Mouse (Mus musculus) kidney, postnatal 10 days (tissue): ENCODE measurements around the gene Hspa1a.
"Not testable (repeated sequence)": the region's sequence is repeated elsewhere in the genome, so short reads cannot be mapped to it uniquely, and the experiment has no call there.

Experiments used
- DNase-seq: peaks from one replicate; pipeline ENCODE4 v3.0.0; 2021; ENCODE audit warnings: mixed read lengths

Gene Hspa1a

DNA sequence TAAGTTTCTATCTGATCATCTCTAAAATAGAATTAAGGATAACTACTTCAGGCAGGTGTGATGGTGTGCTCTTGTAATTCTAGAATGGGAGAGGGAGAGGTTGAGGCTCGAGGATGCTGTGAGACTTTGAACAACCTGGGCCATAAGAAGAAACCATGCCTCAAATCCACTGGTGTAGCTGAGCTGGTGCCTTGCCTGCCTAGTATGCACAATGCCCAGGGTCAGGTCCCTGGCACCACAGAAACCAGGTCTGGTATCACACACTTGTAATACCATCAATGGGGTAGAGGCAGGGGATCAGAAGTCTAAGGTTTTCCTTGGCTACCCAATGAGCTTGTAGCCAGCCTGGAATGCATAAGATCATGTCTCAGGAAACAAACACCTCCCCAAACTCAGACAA is 9.1 kb downstream of the Hspa1a start:
- DNase-seq, result no peak

DNA sequence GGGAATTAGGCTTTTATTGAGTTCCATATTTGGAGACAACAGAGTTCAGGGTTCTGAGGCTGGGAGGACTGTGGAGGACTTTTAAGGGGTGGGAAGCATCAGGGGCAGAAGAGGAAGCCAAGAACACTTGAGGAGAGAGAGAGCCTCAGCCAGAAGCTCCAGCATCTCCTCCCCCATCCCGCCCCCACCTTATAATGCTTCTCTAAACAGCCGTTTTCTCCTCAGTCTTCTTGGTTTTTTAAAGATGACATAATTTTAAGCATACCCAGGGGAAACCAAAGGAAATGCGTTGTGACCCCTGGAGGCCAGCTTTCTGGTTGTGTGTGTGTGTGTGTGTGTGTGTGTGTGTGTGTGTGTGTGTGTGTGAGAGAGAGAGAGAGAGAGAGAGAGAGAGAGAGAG is 9.8 kb downstream of the Hspa1a start:
- DNase-seq, result peak; percentile 63

DNA sequence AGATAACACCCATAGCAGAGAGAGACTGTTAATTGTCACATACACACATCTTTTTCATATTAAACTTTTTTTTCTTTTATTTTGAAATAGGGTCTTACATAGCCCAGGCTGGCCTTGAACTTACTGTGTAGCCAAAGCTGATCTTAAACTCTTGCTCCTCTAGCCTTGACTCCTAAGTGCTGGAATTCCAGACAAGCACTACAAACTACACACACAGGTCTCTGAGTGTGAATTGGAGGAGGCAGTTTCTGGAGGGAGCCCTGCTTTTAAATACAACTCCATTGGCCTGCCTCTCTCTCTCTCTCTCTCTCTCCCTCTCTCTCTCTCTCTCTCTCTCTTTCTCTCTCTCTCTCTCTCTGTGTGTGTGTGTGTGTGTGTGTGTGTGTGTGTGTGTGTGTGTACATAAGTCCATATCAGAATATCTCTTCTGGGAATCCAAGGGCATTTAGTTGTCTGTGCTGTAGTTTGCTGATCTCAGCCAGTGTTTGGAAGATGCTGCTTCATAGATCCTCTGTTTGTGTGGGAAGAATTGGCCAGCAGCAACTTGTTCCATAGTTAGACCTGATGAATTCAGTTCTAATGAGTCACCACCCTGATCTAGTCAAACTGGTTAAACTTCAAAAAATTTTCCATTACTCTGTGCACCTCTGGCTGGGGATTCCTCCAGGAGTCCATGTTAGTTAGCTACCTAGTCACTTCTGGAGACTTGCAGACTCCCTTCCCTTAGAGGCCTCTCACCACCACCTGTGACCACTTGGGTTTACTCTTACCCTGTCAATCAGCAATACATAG is 11.1 kb downstream of the Hspa1a start:
- no peak for DNase-seq

DNA sequence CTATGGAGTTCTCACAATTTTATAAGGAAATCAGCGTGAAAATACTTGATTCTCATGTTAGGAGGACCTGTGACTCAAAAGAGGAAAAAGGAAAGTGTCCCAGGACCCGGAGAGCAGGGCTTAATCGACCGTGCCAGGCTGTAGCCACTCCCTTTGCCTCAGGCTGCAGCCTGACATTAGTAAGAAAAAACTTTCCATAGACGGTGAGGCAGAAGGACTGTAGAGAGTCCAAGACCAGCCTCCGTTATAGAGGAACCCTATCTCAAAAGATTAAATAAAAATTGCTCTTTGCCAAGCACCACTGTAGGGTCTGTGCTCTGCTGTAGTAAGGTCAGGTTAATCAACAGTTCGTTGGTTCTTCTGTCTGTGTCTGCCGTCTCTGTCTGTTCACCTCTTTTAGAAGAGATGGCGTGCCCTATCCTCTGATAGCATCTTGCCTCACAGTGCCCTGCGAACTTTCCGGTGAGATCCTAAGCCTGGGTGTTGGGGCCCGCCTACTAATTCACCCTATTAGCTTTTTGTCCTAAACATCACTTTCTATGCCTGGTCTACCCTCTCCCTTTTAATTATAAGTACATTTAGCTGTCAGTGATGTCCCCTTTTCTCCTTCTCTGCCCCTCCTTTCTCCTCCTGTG is 12.0 kb downstream of the Hspa1a start:
- DNase-seq, result peak; percentile 65

DNA sequence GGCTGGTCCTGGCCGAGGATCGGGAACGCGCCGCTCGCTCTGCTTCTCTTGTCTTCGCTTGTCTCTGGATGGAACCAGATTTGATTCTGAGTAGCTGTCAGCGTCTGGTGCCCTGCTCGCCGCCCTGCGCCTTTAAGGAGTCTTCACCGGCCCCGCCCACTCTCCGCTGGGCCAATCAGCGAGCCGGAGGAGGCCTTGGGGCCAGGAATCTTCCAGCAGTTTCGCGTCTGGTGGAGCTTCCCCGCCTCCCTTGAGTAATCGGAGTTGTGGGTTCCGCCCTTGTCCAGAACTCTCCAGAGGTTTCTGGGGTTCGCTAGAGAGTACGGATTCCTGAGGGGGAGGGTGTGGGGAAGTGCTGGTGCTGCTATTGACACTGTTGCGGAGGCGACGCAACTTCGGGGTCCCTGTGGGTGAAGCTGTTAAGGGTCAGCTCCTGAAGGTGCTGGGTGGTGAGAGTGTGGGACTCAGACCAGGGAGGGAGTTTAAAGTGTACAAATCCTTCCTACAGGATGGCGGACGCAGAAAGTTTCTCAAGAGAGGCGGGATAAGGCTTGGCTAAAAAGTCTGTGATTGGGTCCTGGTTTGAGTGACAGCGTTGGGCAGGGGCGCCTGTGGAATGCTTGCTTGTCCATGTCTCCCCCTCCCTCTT is 12.7 kb downstream of the Hspa1a start, which contains the start of gene Hspa1b:
Hspa1b (minus strand) TSS at position 109 of the 649 bp plus-strand sequence.
- DNase-seq, result peak; percentile 87

DNA sequence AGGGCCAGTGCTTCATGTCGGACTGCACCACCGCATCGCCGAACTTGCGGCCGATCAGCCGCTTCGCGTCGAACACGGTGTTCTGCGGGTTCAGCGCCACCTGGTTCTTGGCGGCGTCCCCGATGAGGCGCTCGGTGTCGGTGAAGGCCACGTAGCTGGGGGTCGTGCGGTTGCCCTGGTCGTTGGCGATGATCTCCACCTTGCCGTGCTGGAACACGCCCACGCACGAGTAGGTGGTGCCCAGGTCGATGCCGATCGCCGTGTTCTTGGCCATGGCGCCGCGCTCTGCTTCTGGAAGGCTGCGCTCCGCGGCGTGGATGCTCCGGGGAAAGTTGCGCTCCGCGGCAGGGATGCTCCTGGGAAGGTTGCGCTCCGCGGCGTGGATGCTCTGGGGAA is 13.2 kb downstream of the Hspa1a start:
- not testable (repeated sequence) for DNase-seq

DNA sequence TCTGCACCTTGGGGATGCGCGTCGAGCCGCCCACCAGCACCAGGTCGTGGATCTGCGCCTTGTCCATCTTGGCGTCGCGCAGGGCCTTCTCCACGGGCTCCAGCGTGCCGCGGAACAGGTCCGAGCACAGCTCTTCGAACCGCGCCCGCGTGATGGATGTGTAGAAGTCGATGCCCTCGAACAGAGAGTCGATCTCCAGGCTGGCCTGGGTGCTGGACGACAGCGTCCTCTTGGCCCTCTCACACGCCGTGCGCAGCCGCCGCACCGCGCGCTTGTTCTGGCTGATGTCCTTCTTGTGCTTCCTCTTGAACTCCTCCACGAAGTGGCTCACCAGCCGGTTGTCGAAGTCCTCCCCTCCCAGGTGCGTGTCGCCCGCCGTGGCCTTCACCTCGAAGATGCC is 14.0 kb downstream of the Hspa1a start:
- DNase-seq, result not testable (repeated sequence)

DNA sequence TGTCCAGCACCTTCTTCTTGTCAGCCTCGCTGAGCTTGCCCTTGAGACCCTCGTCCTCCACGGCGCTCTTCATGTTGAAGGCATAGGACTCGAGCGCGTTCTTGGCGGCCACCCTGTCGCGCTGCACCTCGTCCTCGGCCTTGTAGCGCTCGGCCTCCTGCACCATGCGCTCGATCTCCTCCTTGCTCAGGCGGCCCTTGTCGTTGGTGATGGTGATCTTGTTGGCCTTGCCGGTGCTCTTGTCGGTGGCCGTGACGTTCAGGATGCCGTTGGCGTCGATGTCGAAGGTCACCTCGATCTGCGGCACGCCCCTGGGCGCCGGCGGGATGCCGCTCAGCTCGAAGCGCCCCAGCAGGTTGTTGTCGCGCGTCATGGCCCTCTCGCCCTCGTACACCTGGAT is 14.7 kb downstream of the Hspa1a start:
- DNase-seq, result not testable (repeated sequence)

DNA sequence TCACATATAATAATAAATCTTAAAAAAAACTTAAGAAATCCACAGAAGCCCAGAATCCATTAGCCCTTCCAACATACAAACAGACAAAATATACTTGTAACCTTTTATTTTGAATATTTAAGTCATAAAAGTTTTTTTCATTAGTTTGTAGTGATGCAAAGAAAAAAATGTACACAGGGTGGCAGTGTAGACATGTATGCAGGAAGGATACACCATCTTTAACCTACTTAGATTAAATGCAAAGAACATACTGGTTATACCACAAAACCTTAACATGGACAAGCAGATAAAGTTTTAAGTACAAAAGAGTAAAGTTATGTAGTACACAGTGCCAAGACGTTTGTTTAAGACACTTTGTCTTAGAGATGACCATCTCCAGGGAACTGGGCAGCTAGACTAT is 15.6 kb downstream of the Hspa1a start:
- DNase-seq, result no peak

DNA sequence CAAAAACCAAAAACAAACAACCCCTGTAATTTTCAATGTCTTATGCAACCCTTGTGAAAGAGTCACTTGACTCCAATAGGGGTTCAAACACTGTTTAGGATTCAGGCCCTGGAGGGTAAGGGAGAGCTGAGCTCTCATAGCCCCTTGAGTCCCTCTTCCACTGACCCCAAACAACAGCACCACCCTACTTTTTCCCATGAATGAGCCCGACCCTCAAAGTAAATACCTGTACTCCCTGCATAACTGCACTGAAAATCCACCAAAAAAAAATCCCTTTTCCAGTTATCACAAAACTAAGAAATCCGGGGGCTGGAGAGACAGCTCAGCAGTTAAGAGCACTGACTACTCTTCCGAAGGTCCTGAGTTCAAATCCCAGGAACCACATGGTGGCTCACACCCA is 16.1 kb downstream of the Hspa1a start:
- DNase-seq, result no peak

DNA sequence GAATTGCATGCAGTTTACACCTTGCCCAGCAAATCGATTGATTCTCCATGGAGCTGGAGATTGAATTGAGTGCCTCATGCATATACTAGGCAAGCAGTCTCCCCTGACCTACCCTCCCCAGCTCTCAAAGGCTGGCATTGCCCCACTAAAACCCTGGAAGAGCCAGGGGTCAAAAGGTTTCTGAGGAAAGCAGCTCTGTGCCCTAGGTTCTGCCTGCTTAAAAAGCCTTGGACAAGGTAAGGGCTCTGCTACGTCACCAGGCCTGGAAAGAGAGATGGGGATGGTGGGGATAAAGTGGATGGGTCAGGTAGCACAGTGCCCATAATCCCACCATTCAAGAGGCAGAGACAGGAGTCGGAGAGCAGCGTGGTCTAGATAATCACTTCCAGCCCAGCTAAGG is 17.1 kb downstream of the Hspa1a start:
- DNase-seq, result no peak

DNA sequence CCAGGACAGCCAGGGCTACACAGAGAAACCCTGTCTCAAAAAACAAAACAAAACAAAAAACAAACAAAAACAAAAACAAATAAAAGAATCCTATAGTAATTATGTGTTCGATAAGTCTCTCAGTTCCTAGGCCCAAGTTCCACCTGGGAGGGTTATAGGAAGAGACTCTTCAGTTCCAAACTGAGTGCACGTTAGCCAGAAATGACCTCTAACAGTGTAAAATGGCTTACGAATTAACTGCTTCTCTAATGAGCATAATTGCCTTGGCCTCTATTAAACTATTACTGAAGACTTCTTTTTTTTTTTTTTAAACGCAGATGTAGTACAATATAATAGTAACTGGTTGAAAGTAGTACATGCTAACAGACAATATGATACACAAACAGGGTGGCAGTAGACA is 18.1 kb downstream of the Hspa1a start:
- no peak for DNase-seq

DNA sequence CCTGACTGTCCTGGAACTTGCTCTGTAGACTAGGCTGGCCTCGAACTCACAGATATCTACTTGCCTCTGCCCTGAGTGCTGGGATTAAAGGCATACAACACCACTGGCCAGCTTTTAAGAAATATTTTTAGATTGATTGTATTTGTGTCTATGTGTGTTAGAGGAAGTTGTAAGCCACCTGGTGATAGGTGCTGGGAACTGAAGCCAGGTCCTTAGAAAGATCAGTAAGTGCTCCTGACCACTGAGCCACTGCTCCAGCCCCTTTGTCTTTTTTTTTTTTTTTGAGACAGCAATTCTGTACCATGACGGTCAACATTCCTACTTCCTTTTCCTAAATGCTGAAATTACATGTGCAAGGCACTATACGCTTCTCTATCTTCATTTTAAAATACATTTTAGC is 18.7 kb downstream of the Hspa1a start:
- no peak for DNase-seq

DNA sequence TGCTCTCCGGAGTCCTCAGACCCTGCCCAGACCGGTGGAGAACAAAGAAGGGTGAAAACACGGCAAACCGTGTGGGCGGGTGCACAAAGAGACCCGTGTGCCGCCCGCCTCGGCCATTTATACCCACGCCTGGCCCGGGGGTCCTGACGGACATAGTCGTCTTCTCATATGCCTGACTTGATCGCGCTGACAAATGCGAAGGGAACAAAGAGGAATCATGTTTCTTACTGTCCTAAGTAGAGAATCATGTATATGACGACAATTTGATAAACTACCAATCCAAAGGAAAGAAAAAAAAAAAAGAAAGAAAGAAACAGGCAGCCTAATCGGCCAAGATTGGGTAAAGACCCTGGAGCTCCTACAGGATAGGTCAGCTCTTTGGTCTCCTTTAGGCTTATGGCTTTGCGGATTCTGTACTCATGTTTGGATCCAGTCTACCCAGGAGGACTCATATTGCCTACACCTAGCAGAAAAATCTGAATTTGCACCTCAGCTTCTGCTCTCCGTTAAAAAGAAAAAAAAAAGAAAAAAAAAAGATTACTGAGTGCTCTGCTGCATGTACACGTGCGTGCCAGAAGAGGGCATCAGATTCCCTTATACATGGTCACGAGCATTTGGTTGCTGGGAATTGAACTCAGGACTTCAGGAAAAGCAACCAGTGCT is 19.4 kb downstream of the Hspa1a start:
- peak; percentile 88 for DNase-seq

DNA sequence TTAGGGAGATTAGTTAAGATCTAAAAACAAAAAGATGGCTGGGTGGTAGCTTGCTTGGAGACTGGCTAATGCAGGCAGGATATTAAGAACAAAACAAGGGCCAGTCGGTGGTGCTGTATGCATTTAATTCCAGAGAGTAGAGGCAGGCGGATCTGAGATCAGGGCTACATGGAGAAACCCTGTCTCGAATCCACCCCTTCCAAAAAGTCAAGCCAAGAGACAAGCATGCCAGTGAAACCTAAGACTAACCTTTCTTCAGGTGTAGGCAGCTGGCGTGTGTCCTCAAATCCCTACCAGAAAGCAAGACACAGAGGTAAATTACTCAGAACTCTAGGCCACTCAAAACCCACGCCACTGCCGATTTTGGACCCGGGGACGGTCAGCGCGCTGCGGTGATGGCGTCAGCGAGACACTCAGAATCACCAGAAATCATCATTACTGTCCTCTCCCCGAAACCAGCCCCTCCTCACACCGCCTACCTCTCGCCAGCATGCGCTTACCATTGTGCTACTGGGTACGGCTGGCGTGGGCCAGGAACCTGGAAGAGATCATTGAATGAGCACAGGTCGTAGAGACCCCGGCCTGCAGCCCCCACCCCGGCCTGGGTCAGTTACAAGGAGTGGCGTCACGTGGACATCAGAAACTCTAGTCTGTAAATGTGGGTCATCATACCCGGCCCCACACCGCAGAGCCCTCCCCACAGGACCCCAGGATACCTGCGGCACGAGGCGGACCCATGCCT is 20.1 kb downstream of the Hspa1a start:
- DNase-seq, result no peak

DNA sequence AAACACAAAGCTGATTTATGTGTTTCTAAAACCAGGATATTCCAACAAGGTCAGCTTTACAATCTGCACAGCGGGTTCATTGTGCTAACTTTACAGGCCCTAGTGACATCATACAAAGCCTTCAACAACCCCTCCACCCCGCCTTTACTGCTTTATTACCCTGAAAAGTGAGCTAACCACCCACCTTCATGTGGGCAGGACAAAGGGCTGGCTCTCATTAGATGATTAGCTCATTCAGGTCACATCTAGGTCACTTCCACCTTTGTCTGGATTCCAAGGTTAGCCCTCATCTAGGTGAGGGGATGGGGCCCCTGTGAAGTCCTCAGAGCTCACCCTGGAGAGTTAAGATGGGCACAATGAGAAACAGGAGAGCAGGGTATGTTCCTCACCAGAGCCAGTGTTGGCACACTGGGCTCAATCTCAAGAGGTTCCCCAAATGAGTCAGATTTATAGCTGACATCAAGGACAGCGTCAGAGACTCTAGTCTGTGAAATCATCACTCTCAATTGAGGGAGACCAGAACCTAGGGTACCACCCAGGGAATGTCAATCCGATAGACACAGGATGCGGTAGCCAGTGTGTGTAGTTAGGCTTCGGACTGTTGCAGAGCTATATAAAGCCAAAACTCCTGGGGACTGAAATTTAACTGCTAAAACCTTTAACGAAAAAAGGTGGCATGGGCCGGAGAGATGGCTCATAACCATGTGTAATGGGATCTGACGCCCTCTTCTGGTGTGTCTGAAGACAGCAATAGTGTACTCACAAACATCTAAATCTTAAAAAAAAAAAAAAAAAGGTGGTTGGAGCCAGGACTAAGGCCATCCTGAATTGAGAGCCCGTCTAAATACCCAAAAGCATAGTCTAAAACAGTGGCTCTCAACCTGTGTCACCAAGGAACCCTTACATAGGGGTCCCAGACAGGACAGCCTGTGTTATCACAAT is 21.2 kb downstream of the Hspa1a start:
- DNase-seq, result no peak

DNA sequence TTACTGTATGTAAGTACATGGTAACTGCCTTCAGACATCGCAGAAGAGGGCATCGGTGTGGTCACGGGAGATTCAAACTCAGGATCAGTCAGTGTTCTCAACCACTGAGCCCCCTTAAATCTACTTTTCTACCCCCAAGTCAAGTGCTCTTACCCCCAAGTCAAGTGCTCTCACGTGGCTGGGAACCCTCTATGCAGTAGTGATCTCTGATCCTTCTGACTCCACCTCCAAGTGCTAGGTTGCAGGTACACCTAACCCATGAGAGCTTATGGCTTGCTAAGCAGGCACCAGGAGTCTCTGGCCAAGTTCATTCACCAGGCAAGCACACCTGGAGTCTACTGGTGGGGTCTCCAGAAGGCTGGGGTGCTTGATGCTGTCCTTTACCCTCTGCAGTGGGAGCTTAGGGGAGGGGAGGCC is 22.4 kb downstream of the Hspa1a start:
- DNase-seq, result no peak

DNA sequence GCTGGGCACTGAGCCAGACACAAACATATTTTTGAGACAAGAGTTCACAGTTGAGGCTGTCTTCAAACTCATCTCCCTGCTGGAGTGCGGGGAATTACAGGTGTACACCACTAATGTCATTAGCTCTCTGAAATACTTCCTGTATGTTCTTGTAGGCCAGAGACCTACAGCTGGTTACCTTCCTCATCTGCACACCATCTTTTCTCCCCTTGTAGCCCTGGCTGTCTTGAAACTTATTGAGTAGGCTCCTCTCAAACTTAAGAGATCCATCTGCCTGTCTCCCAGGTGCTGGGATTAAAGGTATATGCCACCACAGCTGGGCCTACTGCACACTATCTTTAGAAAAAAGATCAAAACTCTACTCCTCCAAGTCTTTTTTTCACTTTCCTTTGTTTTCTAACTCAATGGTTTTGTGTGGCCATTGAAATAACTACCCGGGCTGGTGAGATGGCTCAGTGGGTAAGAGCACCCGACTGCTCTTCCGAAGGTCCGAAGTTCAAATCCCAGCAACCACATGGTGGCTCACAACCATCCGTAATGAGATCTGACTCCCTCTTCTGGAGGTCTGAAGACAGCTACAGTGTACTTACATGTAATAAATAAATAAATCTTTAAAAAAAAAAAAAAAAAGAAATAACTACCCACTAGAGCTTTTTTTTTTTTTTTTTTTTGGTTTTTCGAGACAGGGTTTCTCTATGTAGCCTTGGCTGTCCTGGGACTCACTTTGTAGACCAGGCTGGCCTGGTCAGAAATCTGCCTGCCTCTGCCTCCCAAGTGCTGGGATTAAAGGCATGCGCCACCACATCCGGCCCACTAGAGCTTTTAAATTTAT is 23.0 kb downstream of the Hspa1a start:
- DNase-seq, result not testable (repeated sequence)

DNA sequence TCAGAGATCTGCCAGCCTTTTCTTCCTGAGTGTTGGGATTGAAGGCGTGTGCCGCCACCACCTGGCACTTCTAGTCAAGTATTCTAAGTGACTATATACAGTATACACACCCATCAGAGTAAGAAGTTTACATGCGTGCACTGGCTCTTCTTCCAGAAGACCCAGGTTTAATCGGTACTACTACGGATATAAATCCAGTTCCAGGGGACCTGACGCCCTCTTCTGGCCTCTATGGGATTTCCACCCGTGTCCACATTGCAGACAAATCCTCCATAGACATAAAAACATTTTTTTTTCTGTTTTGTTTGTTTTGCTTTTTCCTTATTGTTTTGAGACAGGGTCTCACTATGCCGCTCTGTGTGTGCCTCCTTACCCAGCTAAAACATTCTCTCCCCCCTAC is 24.4 kb downstream of the Hspa1a start:
- DNase-seq, result peak; percentile 75

DNA sequence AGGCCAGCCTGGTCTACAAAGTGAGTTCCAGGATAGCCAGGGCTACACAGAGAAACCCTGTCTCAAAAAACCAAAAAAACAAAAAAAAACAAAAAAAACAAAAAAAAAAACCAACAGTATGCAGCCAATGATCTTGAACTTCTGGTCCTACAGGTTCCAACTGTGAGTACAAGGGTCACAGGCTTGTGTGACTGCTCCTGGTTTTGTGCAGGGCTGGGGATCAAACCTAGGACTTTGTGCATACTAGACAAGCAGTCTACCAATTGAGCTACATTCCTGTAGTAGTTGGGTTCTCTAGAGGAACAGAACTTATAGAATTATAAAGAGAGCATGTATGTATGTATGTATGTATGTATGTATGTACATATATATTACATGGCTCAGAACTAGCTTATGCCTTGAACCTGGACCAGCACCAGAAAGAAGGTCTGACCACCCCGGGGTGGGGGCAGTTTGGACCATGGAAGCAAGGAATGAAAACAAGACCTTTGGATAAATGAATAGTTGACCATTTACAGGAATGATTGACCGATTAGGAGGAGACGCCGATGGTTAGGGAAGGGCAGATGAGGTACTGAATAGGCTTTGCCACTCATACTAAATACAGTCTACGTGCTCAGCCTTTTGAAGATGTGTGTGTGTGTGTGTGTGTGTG is 25.3 kb downstream of the Hspa1a start:
- peak; percentile 56 for DNase-seq
